Mouse (Mus musculus) ZHBTc4 (cell line): ENCODE results near the gene Dnajc21.

Experiments used
- DNase-seq: peaks from one replicate; pipeline ENCODE4 v3.0.0-alpha.2; 2011; ENCODE audit warnings: low read depth, low spot score

The Dnajc21 gene

DNA sequence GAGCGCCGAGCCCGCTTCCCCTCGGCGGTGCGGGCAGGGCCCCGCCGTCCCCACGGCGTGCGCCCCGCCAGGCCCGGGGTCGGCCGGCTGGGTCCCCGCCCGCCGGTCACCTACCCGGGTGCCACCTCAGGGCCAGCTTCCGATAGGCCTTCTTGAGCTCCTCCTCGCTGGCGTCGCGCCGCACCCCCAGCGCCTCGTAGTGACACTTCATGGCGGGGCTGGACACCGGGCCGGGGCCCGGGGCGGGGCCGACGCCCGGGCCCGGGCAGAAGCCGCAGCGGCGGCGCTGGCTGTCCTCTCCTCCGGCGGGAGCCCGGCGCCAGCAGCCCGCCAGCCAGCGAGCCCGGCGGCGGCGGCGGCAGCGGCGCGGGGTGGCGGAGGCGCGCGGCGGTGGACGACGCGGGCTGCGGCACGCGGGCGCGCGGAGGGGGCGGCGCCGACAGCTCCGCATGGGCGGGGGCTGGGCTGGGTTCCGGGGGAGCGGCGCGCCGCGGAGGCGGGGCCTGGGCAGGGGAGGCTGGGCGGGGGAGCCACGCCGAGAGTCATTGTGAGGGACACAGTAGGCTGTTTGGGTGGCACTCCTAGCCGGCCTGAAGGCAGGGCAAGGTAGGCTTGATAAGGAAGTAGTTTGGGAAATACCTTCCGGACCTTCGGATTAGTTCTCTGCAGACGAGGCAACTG is at the start of gene Dnajc21:
TSS of gene Dnajc21 (minus strand) at position 366 of the 681 bp plus-strand sequence.
- DNase-seq, result peak; percentile 95

DNA sequence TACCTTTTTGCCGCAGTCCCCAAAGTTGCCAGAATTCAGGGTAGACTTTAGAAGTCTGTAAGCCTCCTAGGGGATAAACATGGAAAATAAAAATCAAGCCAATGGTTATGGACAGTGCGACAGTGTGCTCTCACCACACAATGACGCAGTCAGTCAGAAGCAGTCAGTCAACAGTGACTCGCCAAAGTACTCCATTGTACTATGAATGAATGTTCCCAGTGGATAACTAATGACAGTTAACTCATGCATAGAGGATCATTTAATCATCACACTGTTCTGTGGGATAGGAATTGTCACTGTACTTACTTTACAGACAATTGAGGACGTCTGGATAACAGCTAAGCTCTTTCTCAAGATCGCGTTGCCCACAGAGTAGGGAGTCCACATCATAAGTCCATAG is 44.9 kb upstream of the Dnajc21 start:
- no peak for DNase-seq

DNA sequence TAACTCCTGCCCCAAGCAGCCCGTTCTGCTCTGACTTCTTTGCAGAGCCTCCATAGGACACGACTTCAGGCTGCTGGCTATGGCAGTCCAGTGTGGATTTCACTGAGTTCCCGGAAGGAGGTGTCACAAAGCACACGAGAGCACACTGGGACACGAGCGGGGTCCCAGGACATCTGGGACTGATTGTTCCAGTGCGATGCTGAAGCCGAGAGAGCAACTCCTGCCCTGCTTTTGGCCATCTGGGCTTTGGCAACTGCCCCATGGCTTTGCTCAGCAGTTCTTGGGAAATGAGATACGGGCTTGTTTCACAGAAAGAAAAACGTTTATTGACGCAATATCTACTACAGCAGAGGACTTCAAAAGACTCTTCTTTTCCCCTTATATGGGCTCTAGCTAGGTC is 35.8 kb upstream of the Dnajc21 start:
- DNase-seq, result no peak

DNA sequence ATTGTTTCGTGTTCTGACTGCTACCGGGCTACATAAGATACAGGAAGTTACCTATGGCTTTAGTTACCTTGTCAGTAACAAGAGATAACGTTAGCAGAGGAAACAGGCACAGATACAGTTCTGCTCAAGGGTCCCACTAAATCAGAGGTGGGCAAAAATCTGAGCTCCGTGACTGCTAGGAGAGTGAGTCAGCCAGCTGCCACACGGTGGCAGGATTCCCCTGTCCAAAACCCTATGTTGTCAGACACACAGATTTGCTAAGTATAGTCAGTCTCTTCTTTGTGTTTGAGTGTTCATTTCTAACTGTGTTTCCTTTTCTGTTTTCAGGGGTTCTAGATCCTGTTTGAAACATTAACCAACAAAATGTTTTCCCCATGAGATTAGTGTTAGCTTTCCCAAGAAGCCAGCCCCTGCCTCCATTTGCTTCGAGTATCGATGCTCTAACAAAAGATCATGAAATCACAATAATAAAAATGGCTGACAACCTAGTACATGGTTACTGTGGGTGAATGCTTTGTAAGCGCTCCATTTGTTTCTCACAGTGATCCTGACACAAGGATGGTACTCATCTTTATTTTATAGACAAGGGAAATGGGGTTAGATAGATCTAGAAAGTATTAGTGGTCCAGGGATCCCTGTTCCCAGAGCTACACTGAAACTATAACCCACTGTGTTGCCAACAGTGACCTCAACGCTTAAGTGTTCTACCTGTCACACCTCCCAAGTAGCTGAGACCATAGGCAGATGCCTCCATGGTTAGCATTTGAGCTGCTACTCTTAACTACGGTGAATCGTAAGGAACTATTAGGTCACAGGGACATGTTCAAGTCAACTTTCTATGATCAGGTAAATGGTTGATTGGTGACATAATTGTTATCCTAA is 30.8 kb upstream of the Dnajc21 start:
- peak; percentile 77 for DNase-seq

DNA sequence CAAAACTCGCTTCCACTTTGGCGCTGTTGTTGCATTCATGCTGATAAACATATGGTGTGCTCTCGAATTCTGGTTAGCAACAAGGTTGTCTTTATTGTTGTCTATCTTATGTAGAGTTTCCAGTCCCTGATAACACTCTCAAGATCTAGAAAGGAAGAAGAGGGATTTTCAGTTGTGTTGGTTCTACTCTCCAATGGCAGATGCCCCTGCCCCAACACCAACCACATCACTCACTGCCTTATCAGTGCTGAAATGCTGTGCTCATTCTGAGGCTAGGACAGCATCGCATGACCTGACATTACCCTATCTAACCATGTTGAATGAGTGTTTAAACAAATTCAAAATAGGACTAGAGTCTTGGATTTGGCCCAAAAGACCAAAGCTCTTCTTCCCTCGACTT is 29.7 kb upstream of the Dnajc21 start:
- DNase-seq, result no peak

DNA sequence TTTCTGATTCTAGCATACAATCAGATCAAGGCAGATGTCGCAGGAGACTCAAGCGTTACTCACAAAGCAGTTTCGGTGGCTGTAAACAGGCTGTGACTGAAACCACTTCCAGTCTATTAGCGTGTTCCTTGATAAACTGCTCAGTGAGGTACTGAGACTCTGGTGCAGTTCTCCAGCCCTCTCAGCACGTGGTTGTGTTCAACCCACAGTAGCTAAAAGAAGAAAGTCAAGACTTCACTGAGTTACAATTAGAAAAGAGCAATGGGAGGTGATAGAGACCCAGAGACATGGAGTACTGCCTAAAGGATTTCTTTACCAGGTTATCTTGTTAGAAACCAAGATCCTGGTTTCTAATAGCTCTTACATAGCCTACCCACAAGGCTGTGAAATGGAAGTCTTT is 29.3 kb upstream of the Dnajc21 start:
- DNase-seq, result no peak

DNA sequence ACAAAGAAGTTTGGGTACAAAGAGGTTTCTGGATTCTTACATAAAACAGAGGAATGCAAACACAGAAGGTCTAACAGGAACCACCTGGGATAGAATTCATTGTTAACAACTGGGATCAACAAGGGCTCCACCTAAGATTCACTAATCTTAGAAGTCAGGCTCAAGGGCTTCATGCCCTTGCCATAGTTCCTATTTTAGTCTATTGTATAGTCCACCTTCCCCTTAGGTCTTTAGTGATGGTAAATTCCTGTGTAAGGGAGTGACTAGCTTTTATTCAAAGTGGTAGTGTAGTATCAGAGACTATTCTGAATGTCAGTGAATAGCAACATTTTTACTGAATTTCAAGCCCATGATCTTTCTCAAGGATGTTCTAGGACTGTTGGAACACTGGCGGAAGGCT is 26.4 kb upstream of the Dnajc21 start:
- DNase-seq, result peak; percentile 85

DNA sequence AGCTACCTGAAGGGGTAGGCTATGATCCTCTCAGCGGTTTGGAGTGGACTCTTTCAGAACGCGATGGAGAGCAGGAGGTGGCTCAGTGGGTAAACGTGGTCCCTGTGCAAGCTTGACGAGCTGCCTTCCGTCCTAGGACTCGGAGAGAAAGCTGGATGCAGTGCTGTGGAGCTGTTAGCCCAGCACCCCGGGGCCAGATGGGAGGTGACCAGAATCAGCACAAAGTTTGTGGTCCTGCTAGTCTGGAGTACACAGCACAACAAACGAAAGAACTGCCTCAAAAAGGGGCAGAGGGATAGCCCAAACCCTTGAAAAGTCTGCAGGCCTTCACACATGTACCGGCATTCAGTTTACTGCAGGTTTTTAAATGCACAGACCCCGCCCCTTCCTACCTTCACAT is 25.6 kb upstream of the Dnajc21 start:
- DNase-seq, result no peak

DNA sequence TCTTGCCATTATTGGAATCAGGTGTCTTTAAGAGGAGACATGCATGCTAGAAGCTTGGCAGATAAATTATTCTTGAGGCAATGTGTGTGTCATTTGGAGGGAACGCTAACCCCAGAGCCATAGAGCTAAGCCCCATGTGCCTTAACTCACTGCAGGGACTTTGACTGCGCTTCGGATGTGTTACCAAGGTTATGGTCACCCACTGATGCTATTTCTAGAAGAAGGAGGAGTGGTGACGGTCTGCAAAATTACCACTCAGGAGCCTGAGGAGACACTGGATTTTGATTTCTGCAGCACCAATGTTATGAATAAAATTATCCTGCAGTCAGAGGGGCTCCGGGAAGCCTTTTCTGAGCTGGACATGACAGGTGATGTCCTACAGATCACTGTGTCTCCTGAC is 19.8 kb upstream of the Dnajc21 start:
- no peak for DNase-seq

DNA sequence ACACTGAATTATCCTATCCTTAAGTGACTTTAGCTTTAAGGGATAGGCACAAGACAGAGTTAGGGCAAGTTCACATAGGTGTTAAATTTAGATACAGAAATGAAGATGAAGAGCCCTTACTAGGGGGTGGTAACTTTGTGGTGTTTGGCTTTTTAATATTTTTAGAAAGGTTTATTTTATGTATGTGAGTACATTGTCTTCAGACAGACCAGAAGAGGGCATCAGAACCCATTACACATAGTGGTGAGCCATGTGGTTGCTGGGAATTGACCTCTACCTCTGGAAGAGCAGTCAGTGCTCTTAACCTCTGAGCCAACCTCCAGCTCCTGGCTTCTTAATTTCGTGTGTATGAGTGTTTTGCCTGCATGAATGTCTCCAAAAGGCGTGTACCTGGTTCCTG is 16.9 kb upstream of the Dnajc21 start:
- DNase-seq, result peak; percentile 42

DNA sequence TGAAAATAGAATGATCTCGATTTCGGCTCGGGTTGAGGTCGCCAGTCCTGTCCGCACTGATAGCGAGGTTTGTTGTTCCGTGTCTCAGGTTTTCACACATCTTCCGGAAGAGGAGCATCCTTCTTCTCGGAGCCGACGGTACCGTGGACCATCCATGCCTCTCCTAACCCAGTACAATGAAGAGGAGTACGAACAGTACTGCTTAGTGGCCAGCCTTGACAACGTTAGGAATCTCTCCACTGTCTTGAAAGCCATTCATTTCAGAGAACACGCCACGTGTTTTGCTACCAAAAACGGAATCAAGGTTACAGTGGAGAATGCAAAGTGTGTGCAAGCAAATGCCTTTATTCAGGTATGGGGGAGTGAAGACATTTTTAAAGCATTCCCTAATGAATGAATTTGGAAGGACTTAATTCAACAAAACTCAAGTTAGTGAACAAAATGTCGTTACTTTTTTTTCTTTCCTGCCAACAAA is 16.1 kb upstream of the Dnajc21 start:
- DNase-seq, result no peak

DNA sequence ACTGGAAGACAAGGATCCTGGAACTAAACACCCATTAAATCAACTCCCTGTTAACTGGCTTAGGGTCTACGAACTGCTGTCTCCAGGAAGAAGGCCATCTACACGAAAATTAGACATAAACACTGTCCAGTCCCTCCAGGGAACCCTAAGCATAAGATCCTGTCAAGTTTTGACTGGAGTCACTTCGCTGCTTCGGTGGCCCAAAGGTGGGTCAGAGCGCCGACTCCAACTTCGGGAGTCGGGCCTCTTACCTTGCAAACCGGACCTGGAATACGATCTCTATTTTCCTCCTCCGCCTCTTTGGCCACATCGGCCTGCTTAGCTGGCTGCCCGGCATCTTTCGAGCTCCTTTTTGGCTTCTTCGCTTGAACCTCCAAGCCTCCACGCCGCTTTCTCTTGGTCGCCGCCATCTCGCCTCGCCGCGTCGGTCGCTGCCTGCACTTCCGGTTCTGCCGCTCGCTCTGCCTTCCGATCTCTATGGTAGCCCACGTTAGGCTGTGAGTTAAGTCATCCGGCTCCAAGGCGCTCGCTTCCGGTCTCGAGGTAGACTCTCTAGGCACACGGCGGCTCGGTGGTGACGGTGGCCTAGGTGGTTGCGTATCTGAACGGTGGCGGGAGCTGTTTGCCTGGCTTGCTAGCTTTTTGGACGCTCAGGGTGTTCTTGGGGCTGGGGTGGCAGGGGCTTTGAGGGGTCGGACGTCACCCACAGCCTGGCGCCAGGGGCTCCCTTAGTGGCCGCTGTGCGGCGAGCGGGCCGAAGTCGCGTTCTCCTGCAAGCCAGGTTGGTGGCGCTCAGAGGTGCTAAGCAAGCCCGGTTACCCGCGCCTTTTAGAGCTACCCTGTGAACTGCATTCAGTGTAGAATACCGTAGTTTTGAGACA is 15.4 kb upstream of the Dnajc21 start, which contains the start of the genes Brix1 and Rad1:
TSS of gene Brix1 (minus strand) at position 464 of the 881 bp plus-strand sequence.
TSS of gene Rad1 (plus strand) at position 535 of the 881 bp plus-strand sequence.
- peak; percentile 98 for DNase-seq

DNA sequence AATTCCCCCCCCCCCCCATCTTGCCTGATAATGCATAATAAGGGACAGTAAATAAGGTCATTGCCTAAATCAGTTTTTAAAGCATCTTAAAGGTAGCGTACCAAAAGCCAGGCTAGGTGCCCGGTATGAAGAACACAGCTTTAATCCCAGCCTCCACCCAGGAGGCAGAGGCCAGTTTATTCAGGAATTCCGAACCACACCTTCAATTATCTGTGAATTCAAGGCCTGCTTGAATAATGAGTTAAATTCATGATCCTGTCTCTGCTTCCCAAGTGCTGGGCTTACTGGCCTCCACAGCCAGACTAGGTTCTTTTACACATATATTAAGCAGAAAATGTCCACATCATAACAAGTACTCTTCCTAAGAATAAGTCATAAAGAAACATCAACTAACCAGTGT is 625 bp upstream of the Dnajc21 start:
- peak; percentile 89 for DNase-seq

DNA sequence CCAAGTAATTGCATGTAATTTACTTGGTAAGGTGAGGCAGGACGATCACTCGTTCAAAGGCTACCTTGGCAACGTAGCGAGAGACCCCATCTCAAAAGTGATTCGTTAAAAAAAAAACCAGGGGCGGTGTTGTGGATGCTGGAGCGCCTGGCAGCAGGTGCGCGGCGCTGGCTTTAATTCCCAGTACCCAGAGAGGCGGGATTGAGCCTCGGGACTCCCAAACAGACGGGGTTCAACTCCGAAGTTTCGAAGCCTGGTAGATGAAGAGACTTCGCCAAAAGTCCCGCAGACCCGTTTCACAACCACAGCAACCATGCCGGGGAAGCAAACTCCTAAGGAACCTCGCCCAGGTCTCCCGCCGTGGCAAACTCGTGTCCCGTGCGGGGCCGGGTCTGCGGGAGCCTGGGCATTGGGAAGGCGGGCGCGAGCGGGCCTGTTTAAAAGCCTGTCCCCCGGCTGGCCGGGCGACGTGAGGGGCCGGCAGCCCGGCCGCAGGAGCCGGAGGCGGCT is 620 bp downstream of the Dnajc21 start:
- peak; percentile 59 for DNase-seq

DNA sequence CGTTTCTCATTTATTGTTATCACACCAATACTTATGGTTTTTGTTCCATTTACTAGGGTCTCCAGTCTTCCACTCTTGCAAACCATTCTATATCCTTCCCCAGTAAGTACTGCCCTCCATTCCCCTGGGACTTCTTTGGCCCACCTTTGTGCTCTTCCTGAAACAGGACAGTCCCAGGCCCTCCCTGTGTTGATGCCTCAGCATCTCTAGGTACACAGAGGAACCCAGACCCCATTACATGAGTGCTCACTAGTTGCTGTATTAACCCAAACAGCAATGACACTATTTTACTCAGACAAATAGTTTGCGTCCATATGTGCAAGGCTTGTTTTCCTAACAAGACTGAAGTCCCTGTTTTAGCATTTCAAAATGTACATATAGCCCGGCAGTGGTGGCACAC is 1.6 kb downstream of the Dnajc21 start:
- no peak for DNase-seq

DNA sequence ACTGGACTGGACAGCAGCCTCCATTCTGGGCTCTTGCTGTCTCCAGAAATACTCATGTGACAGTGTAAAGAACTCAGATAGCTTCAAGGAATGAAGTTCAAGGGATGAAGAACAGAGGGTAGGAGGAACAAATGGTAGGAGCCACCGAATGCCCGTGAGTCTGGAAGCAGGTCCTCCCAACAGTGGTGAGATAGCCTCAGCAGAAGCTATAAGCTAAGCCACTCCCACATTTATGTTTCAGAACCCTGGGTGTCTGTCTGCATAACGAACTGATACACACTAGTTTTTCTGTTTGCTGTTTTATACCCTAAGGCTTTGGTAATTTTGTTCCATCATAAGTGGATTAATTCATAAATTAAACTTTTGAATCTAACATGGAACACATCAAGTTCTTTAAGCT is 5.6 kb downstream of the Dnajc21 start:
- no peak for DNase-seq

DNA sequence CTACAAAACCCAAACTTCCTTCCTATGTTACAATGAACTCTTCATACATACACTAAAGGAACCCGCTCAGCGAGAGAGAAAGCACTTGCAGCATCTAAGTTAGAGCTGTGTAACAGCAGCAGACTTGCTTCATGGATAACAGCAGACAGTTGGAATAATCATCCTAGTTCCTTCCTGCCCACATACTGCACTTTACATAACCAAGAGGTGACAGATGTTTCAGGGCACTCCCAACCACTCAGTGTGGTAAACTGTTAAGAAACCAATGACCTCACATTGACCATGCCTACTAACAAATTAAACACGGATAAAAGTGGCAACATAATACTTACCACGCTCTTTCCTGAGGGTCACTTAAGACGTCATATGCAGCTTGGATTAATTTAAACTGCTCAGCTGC is 6.8 kb downstream of the Dnajc21 start:
- no peak for DNase-seq

DNA sequence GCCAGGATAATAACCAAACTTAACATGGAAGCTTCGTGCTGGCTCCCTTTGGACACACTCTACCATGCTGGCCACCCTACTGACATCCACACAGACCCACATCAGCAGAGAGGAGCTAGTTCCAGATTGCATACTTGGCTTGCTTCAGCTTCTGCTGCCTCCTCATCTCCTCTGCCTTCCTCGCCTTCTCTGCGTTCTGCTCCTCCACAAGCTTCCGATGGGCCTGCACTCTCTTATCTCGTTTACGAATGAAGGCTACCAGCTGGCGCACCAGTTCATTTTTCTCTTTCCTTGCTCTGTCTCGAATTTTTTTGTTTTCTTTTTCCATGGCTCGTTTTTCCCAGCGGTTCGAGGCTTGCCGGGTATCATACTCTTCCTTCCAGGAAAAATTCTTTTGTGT is 9.3 kb downstream of the Dnajc21 start:
- no peak for DNase-seq

DNA sequence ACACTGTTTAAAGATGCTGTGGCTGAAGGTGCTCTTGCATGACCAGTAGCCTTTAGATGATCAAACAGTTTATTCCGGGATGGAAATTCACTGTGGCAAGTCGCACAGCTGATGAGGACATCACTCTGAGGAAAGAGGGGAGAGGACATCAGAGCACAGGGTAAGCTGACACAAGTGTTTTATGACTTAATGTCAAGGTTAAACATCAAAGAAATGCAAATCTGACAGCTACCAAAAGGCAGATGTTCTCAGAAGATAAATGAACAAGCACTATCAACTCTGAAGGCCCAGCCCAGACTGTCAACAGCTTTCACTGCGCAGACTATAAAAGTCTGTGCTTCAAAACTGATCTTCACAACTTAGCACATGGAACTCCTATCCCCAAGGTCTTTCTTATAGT is 23.2 kb downstream of the Dnajc21 start:
- DNase-seq, result peak; percentile 26

DNA sequence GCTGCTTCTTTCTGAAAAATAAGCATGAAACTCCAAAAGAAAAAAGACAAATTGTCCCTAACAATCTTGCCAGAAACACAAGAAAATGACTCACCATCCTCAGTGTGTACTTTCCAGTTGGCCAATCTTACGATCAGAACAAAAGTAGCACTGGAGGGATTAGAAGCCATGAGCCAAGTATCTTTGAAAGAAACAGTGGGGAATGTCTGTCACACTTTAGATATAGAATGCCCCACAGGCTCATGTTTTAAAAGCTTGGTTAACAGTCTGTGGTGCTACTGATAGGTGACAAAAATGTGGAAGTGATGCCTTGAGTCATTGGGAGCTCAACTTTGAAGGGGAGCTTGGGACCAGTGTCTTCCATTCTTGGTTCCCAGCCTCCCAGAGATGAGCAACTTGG is 28.0 kb downstream of the Dnajc21 start:
- no peak for DNase-seq

DNA sequence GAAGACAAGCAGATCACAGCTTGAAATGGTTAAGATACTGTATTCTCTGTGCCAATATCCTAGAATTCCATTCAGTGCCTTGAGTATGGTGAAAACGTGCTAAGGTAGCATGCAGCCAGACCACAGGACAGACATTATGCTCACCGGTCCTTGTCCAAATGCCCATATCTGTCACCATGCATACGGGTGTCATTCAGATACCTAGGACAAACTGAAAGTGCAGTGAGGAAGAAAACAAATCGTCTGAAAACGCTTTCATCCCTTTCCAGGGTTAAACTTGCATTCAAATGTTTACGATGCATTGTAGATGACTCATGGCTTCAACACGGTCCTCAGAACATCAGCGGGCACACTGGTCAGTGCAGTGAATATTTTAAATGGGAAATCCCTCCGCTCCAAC is 28.8 kb downstream of the Dnajc21 start:
- DNase-seq, result no peak

DNA sequence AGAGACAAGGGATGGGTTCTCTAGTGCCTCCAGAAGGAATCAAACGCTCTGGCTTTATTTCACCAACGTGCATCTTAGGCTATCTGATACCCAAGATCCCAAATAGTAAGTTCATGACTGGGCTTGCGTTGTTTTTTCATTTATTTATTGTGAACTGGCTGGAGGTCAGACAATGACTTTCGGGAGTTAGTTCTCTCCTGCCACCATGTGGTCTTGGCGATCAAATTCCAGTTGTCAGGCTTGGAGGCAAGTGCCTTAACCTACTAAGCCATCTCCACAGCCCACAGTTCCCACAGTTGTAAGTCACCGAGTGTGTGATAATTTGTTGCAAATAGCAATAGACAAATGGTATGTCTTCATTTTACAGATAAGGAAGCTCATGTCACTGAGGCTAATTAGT is 30.4 kb downstream of the Dnajc21 start:
- DNase-seq, result no peak
